Mouse (Mus musculus) liver, embryonic 14.5 days (tissue): ENCODE measurements around the gene Mapkapk2.

Source experiments
- CTCF ChIP-seq: IDR thresholded peaks from 2 replicates; pipeline ENCODE4 v1.5.1; 2016; ENCODE audit warnings: antibody characterized with exemption, low read depth, control low read depth
- EP300 ChIP-seq: IDR thresholded peaks from 2 replicates; pipeline ENCODE4 v1.6.1; 2016; ENCODE audit warnings: antibody characterized with exemption, low read depth

GRCm38 (mm10) chr1:131137111-131137510, 39.5 kb upstream of the Mapkapk2 start:
- no peak for TF ChIP-seq EP300
- TF ChIP-seq CTCF = no peak
